Mouse (Mus musculus): ENCODE data around the gene Olfr1471.
"Not testable (repeated sequence)": the region's sequence is repeated elsewhere in the genome, so short reads cannot be mapped to it uniquely, and the experiment has no call there.

DNA sequence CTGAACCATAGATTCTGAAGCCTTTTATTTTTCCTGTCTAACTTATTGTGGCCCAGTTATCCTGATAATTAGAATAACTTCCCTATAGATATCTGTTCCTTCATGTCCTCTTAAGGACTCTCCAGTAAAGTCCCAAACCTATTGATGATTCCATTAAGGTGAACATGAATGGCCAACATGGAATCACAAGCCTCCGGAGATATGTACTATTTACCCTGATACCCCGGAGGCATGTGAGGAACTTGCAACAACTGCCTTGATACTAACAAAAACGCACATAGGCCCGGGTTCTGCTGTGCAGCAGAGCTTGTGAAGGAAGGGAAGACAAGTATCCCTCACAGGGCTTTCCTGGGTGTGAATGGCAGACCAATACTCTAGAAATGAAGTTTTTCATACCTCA is 26.1 kb downstream of the Olfr1471 start, which contains the start of gene Olfr1474:
- not testable (repeated sequence) for TF ChIP-seq CTCF (IDR thresholded peaks at IDR 0.05; ENCODE audit: low read depth, low read length); POLR2A (IDR thresholded peaks at IDR 0.05; ENCODE audit: borderline replicate concordance, low read depth, low read length)

Data from bone marrow macrophage, adult 2 months (primary cell).